Mouse (Mus musculus) splenic B cell, adult 2 months (primary cell): ENCODE measurements at regions not wholly inside any gene's neighbourhood (a gene's known extent, or its start where the extent isn't known, plus 50 kb on each side); places are given as distances from the start of the nearest gene placed in this dataset.

Experiments used
- DNase-seq: peaks from one replicate; pipeline ENCODE4 v3.0.0-alpha.2; 2011; ENCODE audit warnings: low read depth, low spot score
- H3K27me3 ChIP-seq: 2 replicates; pipeline ENCODE4 v1.6.1; 2012; ENCODE audit warnings: mild to moderate bottlenecking, low read length, moderate library complexity, mixed read lengths; ENCODE audit not compliant: control insufficient read depth, poor library complexity, insufficient read depth, severe bottlenecking
- H3K36me3 ChIP-seq: 2 replicates; pipeline ENCODE4 v1.6.1; 2012; ENCODE audit warnings: mild to moderate bottlenecking, low read length, moderate library complexity, mixed read lengths; ENCODE audit not compliant: control insufficient read depth, poor library complexity, insufficient read depth, severe bottlenecking

- H3K36me3 ChIP-seq, result no peaks in the 10 kb centered on the region
- no peaks in the 10 kb centered on the region for H3K27me3 ChIP-seq
- DNase-seq, result no peak
These were observed 394.0 kb upstream of the Camk1g start for GRCm38 (mm10) chr1:193764103-193764502.

DNA sequence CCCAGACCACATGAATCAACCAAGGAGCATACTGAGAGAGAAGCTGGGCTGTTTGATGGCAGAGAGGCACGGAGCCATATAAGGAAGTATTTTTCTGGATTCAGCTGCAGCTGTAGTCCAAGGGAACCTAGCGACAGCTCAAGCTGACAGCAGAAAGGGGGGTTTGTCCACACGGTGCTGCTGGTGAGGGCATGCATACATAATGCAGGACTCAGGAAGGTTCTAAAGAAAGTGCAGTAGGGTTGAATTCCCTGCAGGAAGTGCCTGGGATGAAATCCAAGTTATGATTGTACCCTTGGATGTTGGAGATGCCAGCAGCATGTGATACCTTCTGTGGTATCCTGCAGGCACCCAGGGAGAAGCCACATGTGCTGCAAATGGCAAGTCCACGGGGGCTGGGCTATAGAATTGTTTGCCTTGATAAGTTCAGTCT is 381.7 kb upstream of the Camk1g start:
- Histone ChIP-seq H3K36me3 (no peaks in the 10 kb centered on the region), H3K27me3 (no peaks in the 10 kb centered on the region)
- no peak for DNase-seq

GRCm38 (mm10) chr1:193750929-193751328 is 380.8 kb upstream of the Camk1g start:
- H3K36me3 ChIP-seq, result no peaks in the 10 kb centered on the region
- no peak for DNase-seq
- no peaks in the 10 kb centered on the region for H3K27me3 ChIP-seq

DNA sequence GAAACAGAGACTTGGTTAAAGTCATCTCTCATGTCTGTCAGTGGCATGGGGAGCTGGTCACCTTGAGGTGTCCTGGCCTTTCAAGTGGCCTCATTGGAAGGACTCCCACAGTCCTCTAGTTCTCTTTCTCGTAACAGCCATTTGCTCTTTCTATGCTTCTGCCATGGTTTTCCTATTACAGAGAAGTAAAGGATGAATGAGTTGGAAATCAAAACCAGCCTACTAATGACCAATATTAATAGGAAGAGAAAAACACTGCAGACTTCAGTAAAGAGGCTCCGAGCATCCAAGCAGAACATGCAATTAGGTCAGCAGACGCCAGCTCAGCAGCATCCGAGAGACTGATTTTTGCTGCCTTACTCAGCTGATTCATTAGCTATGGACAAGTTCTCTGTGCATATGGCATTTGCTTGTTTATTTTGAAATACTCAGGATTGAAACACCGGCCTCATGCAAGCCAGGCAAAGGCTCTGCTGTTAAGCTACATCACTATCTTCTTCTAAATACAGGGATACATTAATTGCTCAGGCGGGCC is 377.4 kb upstream of the Camk1g start:
- Histone ChIP-seq H3K36me3 (no peaks in the 10 kb centered on the region), H3K27me3 (no peaks in the 10 kb centered on the region)
- no peak for DNase-seq

DNA sequence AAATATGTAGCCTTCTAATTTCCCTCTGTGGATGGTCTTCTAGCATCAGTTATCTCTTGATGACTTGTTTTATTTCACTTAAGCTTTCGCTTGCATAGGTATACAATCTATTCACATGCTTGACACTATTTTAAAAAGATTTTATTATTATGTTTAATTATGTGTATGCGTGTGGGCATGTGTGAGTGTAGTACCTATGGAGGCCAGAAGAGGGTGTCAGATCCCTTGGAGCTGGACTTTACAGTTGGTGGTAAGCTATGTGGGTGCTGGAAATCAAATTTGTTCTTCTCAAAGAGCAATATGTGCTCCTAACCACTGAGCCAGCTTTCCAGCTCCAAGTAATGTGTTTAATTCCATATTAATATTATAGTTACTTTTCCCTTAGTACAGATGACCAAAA is 372.6 kb upstream of the Camk1g start:
- DNase-seq, result no peak
- H3K27me3 ChIP-seq, result no peaks in the 10 kb centered on the region
- H3K36me3 ChIP-seq, result no peaks in the 10 kb centered on the region

- H3K27me3 ChIP-seq, result no peaks in the 10 kb centered on the region
- DNase-seq, result no peak
- H3K36me3 ChIP-seq, result no peaks in the 10 kb centered on the region
These were observed 368.7 kb upstream of the Camk1g start for GRCm38 (mm10) chr1:193738821-193739220.

GRCm38 (mm10) chr1:193735949-193736518 is 365.9 kb upstream of the Camk1g start:
- H3K27me3 ChIP-seq, result no peaks in the 10 kb centered on the region
- no peak for DNase-seq
- no peaks in the 10 kb centered on the region for H3K36me3 ChIP-seq

- Histone ChIP-seq H3K27me3 (no peaks in the 10 kb centered on the region), H3K36me3 (no peaks in the 10 kb centered on the region)
- no peak for DNase-seq
These were observed 364.1 kb upstream of the Camk1g start for GRCm38 (mm10) chr1:193734014-193734763.

DNA sequence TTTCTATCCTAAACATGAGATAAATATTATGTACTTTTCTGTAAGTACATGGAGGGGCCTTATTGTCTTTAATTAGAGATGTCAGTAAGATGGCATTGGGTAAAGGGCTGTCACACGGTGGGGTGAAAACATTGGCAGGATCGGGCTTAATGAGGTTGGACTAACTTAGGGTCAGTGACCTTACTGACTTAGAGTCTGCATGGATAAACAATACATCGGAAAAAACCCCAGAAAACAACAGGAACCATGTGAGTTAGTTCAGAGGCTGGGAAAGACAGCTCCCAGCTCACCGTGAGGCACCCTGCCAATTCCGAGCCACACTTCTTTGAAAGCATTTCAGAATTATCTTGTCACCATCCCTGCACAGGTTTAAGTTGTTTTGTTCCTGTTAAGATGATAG is 363.3 kb upstream of the Camk1g start:
- H3K36me3 ChIP-seq, result no peaks in the 10 kb centered on the region
- H3K27me3 ChIP-seq, result no peaks in the 10 kb centered on the region
- no peak for DNase-seq

GRCm38 (mm10) chr1:193732113-193732512 is 362.0 kb upstream of the Camk1g start:
- Histone ChIP-seq H3K36me3 (no peaks in the 10 kb centered on the region), H3K27me3 (no peaks in the 10 kb centered on the region)
- no peak for DNase-seq

GRCm38 (mm10) chr1:193721850-193722249 is 351.8 kb upstream of the Camk1g start:
- Histone ChIP-seq H3K27me3 (no peaks in the 10 kb centered on the region), H3K36me3 (no peaks in the 10 kb centered on the region)
- no peak for DNase-seq

GRCm38 (mm10) chr1:193720420-193720851 is 350.3 kb upstream of the Camk1g start:
- no peaks in the 10 kb centered on the region for H3K27me3 ChIP-seq
- H3K36me3 ChIP-seq, result no peaks in the 10 kb centered on the region
- no peak for DNase-seq

DNA sequence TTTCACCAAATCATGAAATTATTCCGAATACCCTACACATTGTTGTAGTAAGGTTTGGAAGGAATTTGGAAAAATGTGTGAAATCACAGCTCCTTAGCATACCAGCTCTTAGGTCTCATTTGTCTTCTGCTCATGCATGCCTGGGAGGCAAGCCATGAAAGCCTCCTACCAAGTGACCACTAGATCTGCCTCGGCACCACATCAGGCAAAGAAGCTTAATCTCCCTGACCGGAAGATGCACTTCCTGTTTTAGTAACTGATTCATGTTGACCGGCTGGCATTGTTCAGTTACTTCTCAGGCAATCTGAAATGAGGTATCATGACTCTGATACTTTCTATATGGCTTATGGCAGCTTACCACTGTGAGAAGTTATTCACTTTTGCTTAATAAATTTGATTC is 345.2 kb upstream of the Camk1g start:
- H3K36me3 ChIP-seq, result no peaks in the 10 kb centered on the region
- DNase-seq, result no peak
- H3K27me3 ChIP-seq, result no peaks in the 10 kb centered on the region

DNA sequence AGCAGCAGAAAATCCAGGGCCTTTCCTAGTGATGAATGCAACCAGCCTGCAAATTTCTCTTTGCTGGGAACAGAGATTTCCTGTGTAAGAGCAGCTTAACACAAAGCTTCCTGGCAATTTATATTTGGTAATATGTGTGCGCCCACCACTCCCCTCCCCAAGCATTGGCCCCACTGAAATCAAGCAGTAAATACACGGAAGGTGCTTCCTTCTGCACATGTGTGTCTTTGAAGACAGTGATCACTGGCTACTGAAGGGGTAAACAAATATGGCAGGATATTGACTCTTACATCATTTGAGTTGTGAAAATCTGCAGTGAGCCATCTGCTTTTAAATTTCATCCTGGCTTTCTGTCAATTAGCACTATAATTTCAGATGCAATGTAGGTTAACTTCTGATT is 344.5 kb upstream of the Camk1g start:
- no peak for DNase-seq

GRCm38 (mm10) chr1:193705205-193705604 is 335.1 kb upstream of the Camk1g start:
- no peaks in the 10 kb centered on the region for H3K36me3 ChIP-seq
- H3K27me3 ChIP-seq, result no peaks in the 10 kb centered on the region
- no peak for DNase-seq

More for the DNA sequence above, 344.5 kb upstream of the Camk1g start:
- H3K27me3 ChIP-seq, result no peaks in the 10 kb centered on the region
- H3K36me3 ChIP-seq, result no peaks in the 10 kb centered on the region
